Mouse (Mus musculus) hindbrain, embryonic 11.5 days (tissue): ENCODE results near the gene Nxpe3. TPM values are rescaled to one million over a fixed set of nuclear protein-coding genes. Genes with fewer than 3 reads are reported as not detected.

ENCODE experiments used
- ATAC-seq: fragments of 200-750 bp; cut with Nextera tagmentation; 2 replicates; pipeline ENCODE4 v1.8.0; 2017; ENCODE audit warnings: mild to moderate bottlenecking, moderate TSS enrichment, moderate library complexity; ENCODE audit not compliant: low FRiP score
- DNase-seq: peaks from one replicate; pipeline ENCODE4 v3.0.0-alpha.2; 2015; ENCODE audit warnings: low spot score
- H3K27ac ChIP-seq: fragments of 300-500 bp; sonication (generic); 2 replicates; pipeline ENCODE4 v1.5.1; 2014; ENCODE audit warnings: mild to moderate bottlenecking, low read depth, low read length
- H3K27me3 ChIP-seq: fragments of 300-500 bp; sonication (generic); 2 replicates; pipeline ENCODE4 v1.6.1; 2014; ENCODE audit warnings: mild to moderate bottlenecking, low read length, moderate library complexity, mixed read lengths; ENCODE audit not compliant: control insufficient read depth, insufficient read depth
- H3K36me3 ChIP-seq: fragments of 300-500 bp; sonication (generic); 2 replicates; pipeline ENCODE4 v1.6.1; 2014; ENCODE audit warnings: mild to moderate bottlenecking, low read length, moderate library complexity, mixed read lengths; ENCODE audit not compliant: control insufficient read depth, insufficient read depth
- H3K4me1 ChIP-seq: fragments of 300-500 bp; sonication (generic); replicated peaks from 2 replicates; pipeline ENCODE4 v1.6.1; 2014; ENCODE audit warnings: low read length, mixed read lengths; ENCODE audit not compliant: control insufficient read depth, insufficient read depth
- H3K4me2 ChIP-seq: fragments of 300-500 bp; sonication (generic); replicated peaks from 2 replicates; pipeline ENCODE4 v1.6.1; 2014; ENCODE audit warnings: mild to moderate bottlenecking, low read depth, low read length
- H3K4me3 ChIP-seq: fragments of 300-500 bp; sonication (generic); 2 replicates; pipeline ENCODE4 v1.5.1; 2014; ENCODE audit warnings: low read depth, low read length
- H3K9ac ChIP-seq: fragments of 300-500 bp; sonication (generic); 2 replicates; pipeline ENCODE4 v1.6.1; 2014; ENCODE audit warnings: low read depth, low read length
- H3K9me3 ChIP-seq: fragments of 300-500 bp; sonication (generic); 2 replicates; pipeline ENCODE4 v1.6.1; 2016; ENCODE audit warnings: low read length; ENCODE audit not compliant: control insufficient read depth
- WGBS: fragments of 180-500 bp; shearing (Covaris S2); extraction: QIAGEN DNeasy Blood & Tissue Kit; methylation state at CpG from one replicate; pipeline ENCODE4 v1.1.7; 2014; 5-methylcytosine and 5-hydroxymethylcytosine counted together
- polyA plus RNA-seq: library from polyadenylated mRNA; unstranded; fragments of >200 nt; fragmentation: Nextera tagmentation; extraction: Ambion mirVana; gene quantifications from 2 replicates; pipeline ENCODE4 v1.2.1, GENCODE M21; 2014

Nxpe3 gene
- polyA plus RNA-seq, 1 experiment from 2014 or later: 1.0 TPM

DNA sequence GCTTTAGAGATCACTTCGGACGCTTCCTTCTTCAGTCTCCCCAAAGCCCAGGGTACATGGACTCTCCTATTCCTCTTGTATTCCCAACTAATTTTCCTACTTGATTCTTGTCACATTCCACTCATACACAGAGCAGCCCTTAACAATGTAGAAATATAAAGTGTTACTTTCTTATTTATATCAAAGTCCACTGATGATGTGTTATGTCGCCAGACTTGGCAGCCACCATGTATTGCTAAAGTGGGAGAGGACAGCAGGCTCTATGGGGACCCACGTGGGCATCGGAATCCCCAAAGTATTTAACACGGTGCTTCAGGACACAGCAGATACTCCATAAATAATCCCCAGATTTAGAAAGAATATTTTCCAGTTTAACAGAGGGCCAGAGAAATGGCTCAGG lies 80.4 kb downstream of the Nxpe3 start:
- H3K36me3 ChIP-seq: 0 out of 2 replicates have a peak, but pooled peaks cover 2% of the 10 kb centered on the region
- H3K4me2 ChIP-seq: no peak overlapping the region
- H3K27ac ChIP-seq: no peak overlapping the region
- DNase-seq (no peak), ATAC-seq (no peak)
- H3K9ac ChIP-seq: no peak overlapping the region
- H3K4me3 ChIP-seq: no peak overlapping the region
- 96% methylated on average over 6 of the region's 6 CpGs for WGBS
- no peaks in the 10 kb centered on the region for H3K9me3 ChIP-seq
- no peaks in the 10 kb centered on the region for H3K4me1 ChIP-seq
- no peaks in the 10 kb centered on the region for H3K27me3 ChIP-seq

DNA sequence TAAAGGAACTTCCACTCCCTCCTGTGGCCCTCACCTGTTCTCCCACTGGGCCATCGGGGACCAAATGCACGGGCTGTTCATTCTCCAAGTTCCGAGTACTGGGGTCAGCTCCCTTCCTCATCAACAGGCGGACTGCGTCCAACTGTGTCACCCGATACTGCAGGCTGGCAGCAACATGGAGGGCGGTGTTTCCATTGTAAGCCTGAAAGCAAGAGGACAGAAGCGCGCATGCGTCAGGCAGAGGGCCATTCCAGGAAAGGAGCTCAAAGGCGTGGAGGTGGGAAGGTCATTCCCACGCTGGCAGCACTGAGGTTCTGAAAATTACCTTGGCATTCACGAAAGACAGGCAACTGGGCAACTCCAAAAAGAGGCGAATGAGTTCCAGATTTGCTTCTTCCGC lies 81.2 kb downstream of the Nxpe3 start:
- H3K36me3 ChIP-seq: 0 out of 2 replicates have a peak, but pooled peaks cover 2% of the 10 kb centered on the region
- WGBS: 82% methylated on average over 15 of the region's 15 CpGs

DNA sequence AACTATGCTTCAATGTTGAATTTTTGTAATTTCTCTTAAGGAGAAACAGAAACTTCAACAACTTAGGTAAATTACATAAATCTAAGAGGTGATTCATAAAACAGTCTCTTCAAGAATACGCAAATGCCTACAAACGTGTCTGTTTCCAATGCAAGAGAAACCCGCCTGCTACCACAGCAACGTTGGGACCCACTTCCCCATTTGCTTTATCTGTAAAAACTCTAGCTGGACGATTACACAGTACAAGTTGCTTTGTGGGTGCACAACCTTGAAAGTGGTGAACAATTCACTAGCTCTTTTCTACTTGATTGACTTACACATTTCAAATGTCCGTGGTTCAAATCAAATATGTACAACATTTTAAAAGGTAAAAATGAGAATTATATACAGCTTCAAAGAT lies 83.3 kb downstream of the Nxpe3 start:
- WGBS: 92% methylated on average over 6 of the region's 6 CpGs
- ATAC-seq: no peak
- DNase-seq: no peak
- H3K27ac ChIP-seq: no peak overlapping the region
- no peaks in the 10 kb centered on the region for H3K27me3 ChIP-seq
- H3K4me1 ChIP-seq: no peaks in the 10 kb centered on the region
- no peak overlapping the region for H3K4me2 ChIP-seq
- 0 out of 2 replicates have a peak, but pooled peaks cover 2% of the 10 kb centered on the region for H3K36me3 ChIP-seq
- H3K9ac ChIP-seq: no peak overlapping the region
- no peak overlapping the region for H3K4me3 ChIP-seq
- no peaks in the 10 kb centered on the region for H3K9me3 ChIP-seq

More for the DNA sequence above, 81.2 kb downstream of the Nxpe3 start:
- H3K9ac ChIP-seq: no peak overlapping the region
- H3K4me2 ChIP-seq: no peak overlapping the region
- no peak overlapping the region for H3K27ac ChIP-seq
- H3K27me3 ChIP-seq: no peaks in the 10 kb centered on the region
- ATAC-seq: no peak
- no peaks in the 10 kb centered on the region for H3K4me1 ChIP-seq
- no peaks in the 10 kb centered on the region for H3K9me3 ChIP-seq
- H3K4me3 ChIP-seq: no peak overlapping the region
- no peak for DNase-seq

DNA sequence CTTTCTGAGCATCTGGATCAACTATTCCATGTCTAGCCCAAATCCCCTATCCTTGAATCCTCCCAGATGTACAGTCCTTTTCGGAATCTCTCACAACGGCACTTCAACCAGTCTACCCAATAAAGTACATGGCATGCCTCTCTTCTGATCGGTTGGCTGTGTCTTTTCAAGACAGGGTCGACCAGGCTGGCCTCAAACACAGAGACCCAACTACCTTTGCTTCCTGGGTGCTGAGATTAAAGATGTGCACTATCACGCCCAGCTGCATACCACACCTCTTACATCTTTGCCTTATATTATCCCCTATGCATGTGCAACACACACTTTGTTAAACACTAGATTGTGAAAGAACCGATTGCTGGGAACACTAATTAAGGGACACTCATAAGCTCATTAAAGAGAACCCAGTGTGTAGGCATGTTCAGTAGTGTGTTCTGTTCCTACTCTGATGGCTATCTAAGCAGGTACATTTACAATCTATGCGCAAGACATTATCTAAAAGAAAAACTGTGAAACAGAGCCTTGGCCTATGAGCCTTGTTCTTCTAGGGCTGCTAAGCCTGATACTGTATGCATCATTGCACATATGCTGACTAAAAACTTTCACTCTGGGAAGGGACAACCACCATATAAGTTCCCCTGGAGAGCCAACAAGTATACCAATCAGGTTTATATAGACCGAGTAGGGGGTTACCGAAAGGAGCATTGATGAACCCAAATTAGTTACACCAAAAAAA lies 85.1 kb downstream of the Nxpe3 start:
- WGBS: 95% methylated on average over 9 of the region's 9 CpGs
- no peaks in the 10 kb centered on the region for H3K36me3 ChIP-seq

DNA sequence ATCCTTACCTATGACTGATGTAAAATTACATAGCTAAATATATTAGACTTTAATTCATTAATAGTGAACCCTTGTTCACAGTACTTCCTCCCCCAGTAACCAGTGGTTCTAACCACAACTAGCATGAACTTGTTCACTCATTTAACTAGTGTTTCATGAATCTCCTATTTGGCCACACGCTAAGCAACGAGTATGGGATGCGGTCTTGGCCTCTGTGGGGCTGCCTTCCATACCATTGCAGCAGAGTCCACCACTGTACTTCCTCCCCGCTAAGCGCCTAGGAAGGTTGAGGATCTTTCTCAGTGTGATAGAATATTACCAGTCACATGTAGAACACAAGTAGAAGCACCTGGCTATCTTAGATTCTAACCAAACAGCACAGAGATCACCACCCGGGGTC lies 85.7 kb downstream of the Nxpe3 start:
- no peak for ATAC-seq
- Histone ChIP-seq H3K27ac (no peak overlapping the region), H3K4me3 (no peak overlapping the region), H3K4me1 (no peaks in the 10 kb centered on the region), H3K4me2 (no peak overlapping the region), H3K36me3 (no peaks in the 10 kb centered on the region), H3K27me3 (no peaks in the 10 kb centered on the region), H3K9me3 (no peaks in the 10 kb centered on the region), H3K9ac (no peak overlapping the region)
- 98% methylated on average over 6 of the region's 6 CpGs for whole genome bisulfite sequencing
- DNase-seq: no peak

More for the DNA sequence above, 85.1 kb downstream of the Nxpe3 start:
- H3K27me3 ChIP-seq: no peaks in the 10 kb centered on the region
- no peak overlapping the region for H3K27ac ChIP-seq
- DNase-seq (no peak), ATAC-seq (no peak)
- no peaks in the 10 kb centered on the region for H3K9me3 ChIP-seq
- H3K9ac ChIP-seq: no peak overlapping the region
- no peaks in the 10 kb centered on the region for H3K4me1 ChIP-seq
- no peak overlapping the region for H3K4me3 ChIP-seq
- no peak overlapping the region for H3K4me2 ChIP-seq

DNA sequence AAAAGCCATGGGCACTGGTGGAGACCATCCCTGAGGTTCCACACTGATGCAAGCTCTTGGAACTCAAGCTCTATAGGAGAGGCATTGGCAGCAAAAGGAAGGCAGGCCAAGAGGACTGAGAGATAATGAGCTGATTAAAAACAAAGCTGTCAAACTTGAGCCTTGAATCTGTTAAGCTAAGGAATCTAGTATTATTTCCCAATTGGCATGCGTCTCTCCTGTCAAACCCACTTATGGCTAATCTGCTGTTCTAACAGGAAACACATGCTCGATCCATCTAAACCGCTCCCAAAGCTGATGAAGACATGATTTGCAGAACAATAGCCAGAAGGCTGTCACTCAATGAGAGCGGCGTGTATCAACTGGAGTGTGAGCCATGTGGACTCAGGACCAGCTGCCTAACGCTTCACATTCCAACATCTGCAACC lies 87.6 kb downstream of the Nxpe3 start:
- ATAC-seq (no peak), DNase-seq (no peak)
- H3K9ac ChIP-seq: no peak overlapping the region
- H3K27ac ChIP-seq: no peak overlapping the region
- no peak overlapping the region for H3K4me3 ChIP-seq
- WGBS: 75% methylated on average over 6 of the region's 6 CpGs
- no peak overlapping the region for H3K4me2 ChIP-seq
- no peaks in the 10 kb centered on the region for H3K36me3 ChIP-seq
- H3K27me3 ChIP-seq: no peaks in the 10 kb centered on the region
- H3K9me3 ChIP-seq: no peaks in the 10 kb centered on the region
- no peaks in the 10 kb centered on the region for H3K4me1 ChIP-seq

DNA sequence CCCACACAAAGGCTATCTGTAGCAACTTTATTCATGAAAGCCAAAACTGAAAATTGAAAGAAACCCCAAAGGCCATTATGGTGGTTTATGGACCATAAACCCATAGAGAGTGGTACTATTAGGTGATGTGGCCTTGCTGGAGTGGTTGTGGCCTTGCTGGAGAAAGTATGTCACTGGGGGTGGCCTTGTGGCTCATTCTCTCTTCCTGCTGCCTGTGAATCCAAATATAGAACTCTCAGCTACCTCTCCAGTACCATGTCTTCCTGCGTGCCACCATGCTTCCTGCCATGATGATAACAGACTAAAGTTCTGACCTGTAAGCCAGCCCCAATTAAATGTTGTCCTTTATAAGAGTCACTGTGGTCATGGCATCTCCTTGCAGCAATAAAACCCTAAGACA lies 90.3 kb downstream of the Nxpe3 start:
- H3K4me3 ChIP-seq: no peak overlapping the region
- H3K9me3 ChIP-seq: no peaks in the 10 kb centered on the region
- DNase-seq (no peak), ATAC-seq (no peak)
- no peaks in the 10 kb centered on the region for H3K36me3 ChIP-seq
- no peaks in the 10 kb centered on the region for H3K27me3 ChIP-seq
- H3K4me1 ChIP-seq: no peaks in the 10 kb centered on the region
- no peak overlapping the region for H3K4me2 ChIP-seq
- H3K27ac ChIP-seq: no peak overlapping the region
- H3K9ac ChIP-seq: no peak overlapping the region
- WGBS: 90% methylated on average over 1 of the region's 1 CpGs

DNA sequence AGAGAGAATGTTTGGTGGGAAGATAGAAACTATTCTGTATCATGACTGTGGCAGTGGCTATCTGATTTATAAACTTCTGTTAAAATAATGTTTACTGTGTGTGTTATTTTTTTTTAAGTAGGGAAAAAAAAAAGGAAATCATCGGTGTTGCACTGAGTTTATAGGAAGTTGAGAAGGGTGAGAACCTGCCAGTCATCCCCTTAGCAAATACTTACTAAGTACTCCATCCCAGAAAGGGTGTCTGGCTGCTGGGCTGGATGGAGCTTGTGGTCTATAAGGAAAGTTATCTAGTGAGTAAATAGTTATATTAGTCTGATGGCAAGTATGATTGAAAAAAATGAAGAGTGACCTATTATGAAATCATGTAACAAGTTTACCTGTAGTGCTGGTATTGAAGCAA lies 93.5 kb downstream of the Nxpe3 start:
- H3K4me3 ChIP-seq: no peak overlapping the region
- ATAC-seq (no peak), DNase-seq (no peak)
- no peaks in the 10 kb centered on the region for H3K4me1 ChIP-seq
- H3K27me3 ChIP-seq: no peaks in the 10 kb centered on the region
- H3K27ac ChIP-seq: no peak overlapping the region
- H3K9me3 ChIP-seq: no peaks in the 10 kb centered on the region
- H3K9ac ChIP-seq: no peak overlapping the region
- WGBS: 93% methylated on average over 1 of the region's 1 CpGs
- no peak overlapping the region for H3K4me2 ChIP-seq
- no peaks in the 10 kb centered on the region for H3K36me3 ChIP-seq

DNA sequence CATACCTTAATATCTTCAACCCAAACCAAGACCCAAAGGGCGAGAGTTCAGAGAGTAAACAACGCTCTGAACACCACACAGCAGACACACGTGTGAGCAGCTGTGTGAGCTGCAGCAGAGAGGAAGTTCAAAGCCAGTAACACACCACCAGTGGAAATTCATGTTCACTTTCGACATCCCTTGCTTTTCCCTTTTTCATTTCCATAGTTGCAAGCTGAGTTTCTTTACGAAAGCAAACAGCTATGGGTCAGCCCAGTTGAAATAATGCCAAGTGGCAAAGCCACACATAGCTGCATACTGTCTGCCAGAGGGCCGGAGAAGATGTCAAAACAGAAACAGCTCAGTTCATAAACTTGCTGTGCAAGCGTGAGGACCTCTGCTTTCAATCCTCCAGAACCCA lies 96.2 kb downstream of the Nxpe3 start:
- Histone ChIP-seq H3K4me3 (no peak overlapping the region), H3K4me1 (no peaks in the 10 kb centered on the region), H3K27ac (no peak overlapping the region), H3K27me3 (no peaks in the 10 kb centered on the region), H3K9me3 (no peaks in the 10 kb centered on the region), H3K36me3 (no peaks in the 10 kb centered on the region), H3K9ac (no peak overlapping the region), H3K4me2 (no peak overlapping the region)
- DNase-seq (no peak), ATAC-seq (no peak)
- WGBS: 89% methylated on average over 7 of the region's 7 CpGs
